Mouse (Mus musculus) E14TG2a.4 (cell line): ENCODE data around the gene Izumo4.

Source experiments
- H3K27me3 ChIP-seq: 2 replicates; pipeline ENCODE4 v1.6.1; 2014; ENCODE audit warnings: low read length, control low read depth; ENCODE audit not compliant: insufficient read depth
- H3K36me3 ChIP-seq: 2 replicates; pipeline ENCODE4 v1.6.1; 2014; ENCODE audit warnings: low read length, control low read depth; ENCODE audit not compliant: insufficient read depth
- H3K4me1 ChIP-seq: replicated peaks from 2 replicates; pipeline ENCODE4 v1.6.1; 2014; ENCODE audit warnings: low read depth, low read length, control low read depth
- H3K4me3 ChIP-seq: replicated peaks from 2 replicates; pipeline ENCODE4 v1.5.1; 2014; ENCODE audit warnings: mild to moderate bottlenecking, low read length
- H3K9me3 ChIP-seq: 2 replicates; pipeline ENCODE4 v1.6.1; 2014; ENCODE audit warnings: low read length, control low read depth
- CTCF ChIP-seq: conservative IDR thresholded peaks from 2 replicates; pipeline ENCODE4 v1.5.1; 2014; ENCODE audit warnings: low read length
- NANOG ChIP-seq: IDR thresholded peaks from 2 replicates; pipeline ENCODE4 v1.6.1; 2014; ENCODE audit warnings: borderline replicate concordance, low read length, mixed read lengths
- POU5F1 ChIP-seq: IDR thresholded peaks from 2 replicates; pipeline ENCODE4 v1.6.1; 2014; ENCODE audit warnings: low read length, borderline replicate concordance

Izumo4 gene

GRCm38 (mm10) chr10:80693401-80694045 is 8.5 kb upstream of the Izumo4 start:
- no peak for TF ChIP-seq CTCF
- no peak for TF ChIP-seq POU5F1
- no peak for TF ChIP-seq NANOG
- H3K4me3 ChIP-seq: no peak overlapping the region
- H3K27me3 ChIP-seq: no peaks in the 10 kb centered on the region
- H3K4me1 ChIP-seq: peaks cover 80% of the 10 kb centered on the region
- peaks cover 72% of the 10 kb centered on the region for H3K36me3 ChIP-seq
- H3K9me3 ChIP-seq: no peaks in the 10 kb centered on the region

- H3K36me3 ChIP-seq: peaks cover 72% of the 10 kb centered on the region
- H3K4me1 ChIP-seq: peaks cover 83% of the 10 kb centered on the region
- no peak overlapping the region for H3K4me3 ChIP-seq
- no peaks in the 10 kb centered on the region for H3K27me3 ChIP-seq
- no peak for TF ChIP-seq POU5F1
- TF ChIP-seq NANOG: no peak
- TF ChIP-seq CTCF: no peak
- H3K9me3 ChIP-seq: no peaks in the 10 kb centered on the region
Measured at GRCm38 (mm10) chr10:80694159-80694938, 7.6 kb upstream of the Izumo4 start.

- TF ChIP-seq NANOG (no peak), CTCF (no peak), POU5F1 (no peak)
- H3K4me3 ChIP-seq: peak overlapping the region; percentile 5; the same call in 1 of the 2 replicates
- H3K27me3 ChIP-seq: no peaks in the 10 kb centered on the region
Measured at GRCm38 (mm10) chr10:80695186-80695585, 6.8 kb upstream of the Izumo4 start.

GRCm38 (mm10) chr10:80695801-80696501 is 6.0 kb upstream of the Izumo4 start:
- Histone ChIP-seq H3K4me1 (peaks cover 89% of the 10 kb centered on the region), H3K9me3 (no peaks in the 10 kb centered on the region), H3K4me3 (peak overlapping the region; percentile 24; the same call in 1 of the 2 replicates), H3K36me3 (peaks cover 56% of the 10 kb centered on the region), H3K27me3 (no peaks in the 10 kb centered on the region)
- TF ChIP-seq NANOG (no peak), CTCF (no peak), POU5F1 (no peak)

More at GRCm38 (mm10) chr10:80695186-80695585, 6.8 kb upstream of the Izumo4 start:
- peaks cover 89% of the 10 kb centered on the region for H3K4me1 ChIP-seq
- H3K9me3 ChIP-seq: no peaks in the 10 kb centered on the region
- peaks cover 64% of the 10 kb centered on the region for H3K36me3 ChIP-seq

- no peaks in the 10 kb centered on the region for H3K9me3 ChIP-seq
- TF ChIP-seq CTCF: no peak
- no peak for TF ChIP-seq NANOG
- TF ChIP-seq POU5F1: no peak
- H3K4me1 ChIP-seq: peaks cover 87% of the 10 kb centered on the region
- peaks cover 49% of the 10 kb centered on the region for H3K36me3 ChIP-seq
- peak overlapping the region; percentile 24; the same call in 1 of the 2 replicates for H3K4me3 ChIP-seq
- no peaks in the 10 kb centered on the region for H3K27me3 ChIP-seq
Measured at GRCm38 (mm10) chr10:80696502-80697392, 5.2 kb upstream of the Izumo4 start.

GRCm38 (mm10) chr10:80697393-80697787 is 4.6 kb upstream of the Izumo4 start:
- no peak for TF ChIP-seq POU5F1
- TF ChIP-seq NANOG: no peak
- no peak for TF ChIP-seq CTCF
- Histone ChIP-seq H3K9me3 (no peaks in the 10 kb centered on the region), H3K27me3 (no peaks in the 10 kb centered on the region), H3K36me3 (peaks cover 45% of the 10 kb centered on the region), H3K4me1 (peaks cover 80% of the 10 kb centered on the region), H3K4me3 (no peak overlapping the region)

- TF ChIP-seq CTCF: no peak
- no peak for TF ChIP-seq POU5F1
- no peak for TF ChIP-seq NANOG
- no peaks in the 10 kb centered on the region for H3K27me3 ChIP-seq
- H3K36me3 ChIP-seq: peaks cover 41% of the 10 kb centered on the region
- H3K4me3 ChIP-seq: no peak overlapping the region
- no peaks in the 10 kb centered on the region for H3K9me3 ChIP-seq
- peaks cover 78% of the 10 kb centered on the region for H3K4me1 ChIP-seq
Measured at GRCm38 (mm10) chr10:80697812-80698211, 4.2 kb upstream of the Izumo4 start.

- Histone ChIP-seq H3K4me3 (no peak overlapping the region), H3K27me3 (no peaks in the 10 kb centered on the region), H3K36me3 (peaks cover 33% of the 10 kb centered on the region), H3K9me3 (no peaks in the 10 kb centered on the region), H3K4me1 (peaks cover 82% of the 10 kb centered on the region)
- TF ChIP-seq NANOG: no peak
- no peak for TF ChIP-seq POU5F1
- no peak for TF ChIP-seq CTCF
Measured at GRCm38 (mm10) chr10:80698605-80699004, 3.4 kb upstream of the Izumo4 start.
